Mouse (Mus musculus) v-Abl transformed pro-B cells (cell line): ENCODE results near the gene Ugt1a6a.

Experiments
- in situ Hi-C, 2 experiments: fragments of 400-800 bp; cut with MboI; formaldehyde crosslinking; loops; one replicate each; pipeline ENCODE4 v1.15.1; 2025; ENCODE audit not compliant: unreplicated experiment in 2 of 2

The Ugt1a6a gene

GRCm38 (mm10) chr1:88261706-88262105 lies 127.1 kb downstream of the Ugt1a6a start:
- in situ Hi-C loops: no loop called here

- in situ Hi-C loops: no loop called here
Observed at GRCm38 (mm10) chr1:88262255-88262654, 127.6 kb downstream of the Ugt1a6a start.

GRCm38 (mm10) chr1:88262961-88263360 lies 128.4 kb downstream of the Ugt1a6a start:
- in situ Hi-C loops: no loop called here

- in situ Hi-C loops: no loop called here
Observed at GRCm38 (mm10) chr1:88263778-88264177, 129.2 kb downstream of the Ugt1a6a start.

- in situ Hi-C loops: no loop called here
Observed at GRCm38 (mm10) chr1:88264237-88264868, 129.7 kb downstream of the Ugt1a6a start.

GRCm38 (mm10) chr1:88264869-88265240 lies 130.2 kb downstream of the Ugt1a6a start:
- in situ Hi-C loops: no loop called here

- in situ Hi-C loops: no loop called here
Observed at GRCm38 (mm10) chr1:88266123-88266522, 131.5 kb downstream of the Ugt1a6a start.

- in situ Hi-C loops: no loop called here
Observed at GRCm38 (mm10) chr1:88267489-88267888, 132.9 kb downstream of the Ugt1a6a start.

GRCm38 (mm10) chr1:88268070-88268469 lies 133.5 kb downstream of the Ugt1a6a start:
- in situ Hi-C loops: no loop called here
